Mouse (Mus musculus) C2C12 (cell line): ENCODE measurements at regions not wholly inside any gene's neighbourhood (a gene's known extent, or its start where the extent isn't known, plus 50 kb on each side); places are given as distances from the start of the nearest gene placed in this dataset.

ENCODE experiments used
- H3K27me3 ChIP-seq: one replicate; pipeline ENCODE4 v1.6.1; 2011; ENCODE audit not compliant: control insufficient read depth, insufficient read depth, insufficient read length
- H3K36me3 ChIP-seq: one replicate; pipeline ENCODE4 v1.6.1; 2011; ENCODE audit not compliant: control insufficient read depth, insufficient read depth
- H3K4me3 ChIP-seq: one replicate; pipeline ENCODE4 v1.5.1; 2011; ENCODE audit warnings: mild to moderate bottlenecking, control low read depth; ENCODE audit not compliant: poor library complexity, insufficient read depth, severe bottlenecking
- H3K79me2 ChIP-seq: one replicate; pipeline ENCODE4 v1.6.1; 2011; ENCODE audit not compliant: control insufficient read depth, insufficient read depth
- H3K79me3 ChIP-seq: one replicate; pipeline ENCODE4 v1.6.1; 2011; ENCODE audit warnings: low read depth, control low read depth
- H3ac ChIP-seq: one replicate; pipeline ENCODE3; 2011; ENCODE audit warnings: low read depth; ENCODE audit not compliant: control insufficient read depth, insufficient read length
- CEBPB ChIP-seq: IDR thresholded peaks from one replicate; pipeline ENCODE4 v1.6.1; 2011; ENCODE audit warnings: low read depth, mild to moderate bottlenecking, control low read depth, moderate library complexity
- CTCF ChIP-seq: IDR thresholded peaks from one replicate; pipeline ENCODE4 v1.5.1; 2011; ENCODE audit not compliant: control insufficient read depth, insufficient read depth, insufficient read length
- FOSL1 ChIP-seq: IDR thresholded peaks from one replicate; pipeline ENCODE4 v1.8.0; 2011; ENCODE audit warnings: mild to moderate bottlenecking, low read length; ENCODE audit not compliant: poor library complexity, insufficient read depth, severe bottlenecking
- MAX ChIP-seq: IDR thresholded peaks from one replicate; pipeline ENCODE4 v1.6.1; 2011; ENCODE audit warnings: mild to moderate bottlenecking, control low read depth
- MYOD1 ChIP-seq: IDR thresholded peaks from one replicate; pipeline ENCODE4 v1.6.1; 2011; ENCODE audit warnings: low read depth; ENCODE audit not compliant: control insufficient read depth, insufficient read length
- MYOG ChIP-seq: IDR thresholded peaks from one replicate; pipeline ENCODE4 v1.6.1; 2011; ENCODE audit not compliant: control insufficient read depth, insufficient read length; ENCODE audit errors: extremely low read depth
- USF1 ChIP-seq: IDR thresholded peaks from one replicate; pipeline ENCODE4 v1.6.1; 2011; ENCODE audit warnings: low read depth, mild to moderate bottlenecking, control low read depth, moderate library complexity

DNA sequence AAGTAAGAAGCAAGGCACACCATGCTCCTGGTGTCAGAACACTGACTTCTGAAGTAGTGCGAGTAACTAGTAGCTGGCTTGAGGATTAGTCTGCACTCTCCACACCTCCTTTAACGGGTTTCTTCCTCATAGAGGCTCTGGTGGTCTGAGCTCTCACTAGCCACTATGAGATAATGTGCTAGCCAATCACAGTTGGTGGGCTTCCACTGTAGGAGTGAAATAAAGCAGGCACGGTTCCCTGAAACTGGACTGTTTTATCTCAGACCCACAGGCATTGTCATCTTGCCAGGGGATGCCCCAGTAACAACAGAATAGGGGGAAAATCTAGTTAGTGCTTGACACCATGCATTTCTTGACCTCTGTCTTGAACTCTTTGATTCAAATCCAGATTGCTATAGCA is 118.3 kb downstream of the Nfkbiz start:
- no peaks in the 10 kb centered on the region for H3K79me2 ChIP-seq
- H3K27me3 ChIP-seq: no peaks in the 10 kb centered on the region
- H3K36me3 ChIP-seq: no peaks in the 10 kb centered on the region
- TF ChIP-seq FOSL1: no peak
- TF ChIP-seq USF1: no peak
- TF ChIP-seq CEBPB: no peak
- no peak for TF ChIP-seq MAX
- no peak for TF ChIP-seq MYOD1
- TF ChIP-seq CTCF: no peak
- no peak overlapping the region for H3ac ChIP-seq
- no peaks in the 10 kb centered on the region for H3K79me3 ChIP-seq
- H3K4me3 ChIP-seq: no peak overlapping the region

DNA sequence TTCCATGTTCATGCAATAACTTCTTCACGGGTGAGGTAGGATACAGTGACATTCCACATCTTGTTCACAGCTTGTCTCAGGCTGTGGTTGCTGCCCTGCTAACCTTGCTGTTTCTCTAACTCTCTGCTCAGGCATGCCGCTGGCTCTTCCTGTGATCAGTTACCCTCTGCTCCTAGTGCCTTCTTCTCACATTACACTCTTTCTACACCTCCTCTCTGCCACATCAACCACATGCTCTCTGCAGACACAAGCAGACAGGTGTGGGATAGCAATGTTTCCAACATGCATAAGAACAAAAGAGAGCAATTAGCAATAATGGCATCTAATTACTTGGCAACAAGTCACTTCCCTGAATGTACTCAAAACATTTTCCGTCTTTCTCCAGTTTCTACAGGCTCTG is 128.7 kb downstream of the Nfkbiz start:
- Histone ChIP-seq H3K27me3 (no peaks in the 10 kb centered on the region), H3K79me3 (no peaks in the 10 kb centered on the region), H3K36me3 (no peaks in the 10 kb centered on the region), H3K79me2 (no peaks in the 10 kb centered on the region), H3K4me3 (no peak overlapping the region), H3ac (no peak overlapping the region)
- TF ChIP-seq MAX (no peak), CEBPB (no peak), USF1 (no peak), FOSL1 (no peak), MYOD1 (peak; percentile 61)

- Histone ChIP-seq H3K79me3 (no peaks in the 10 kb centered on the region), H3K79me2 (no peaks in the 10 kb centered on the region), H3K4me3 (no peak overlapping the region), H3ac (no peak overlapping the region), H3K36me3 (no peaks in the 10 kb centered on the region), H3K27me3 (no peaks in the 10 kb centered on the region)
- TF ChIP-seq USF1: no peak
- TF ChIP-seq MAX: no peak
- no peak for TF ChIP-seq MYOG
- TF ChIP-seq CTCF: no peak
Observed at GRCm38 (mm10) chr16:55706502-55706901, 132.2 kb downstream of the Nfkbiz start.

DNA sequence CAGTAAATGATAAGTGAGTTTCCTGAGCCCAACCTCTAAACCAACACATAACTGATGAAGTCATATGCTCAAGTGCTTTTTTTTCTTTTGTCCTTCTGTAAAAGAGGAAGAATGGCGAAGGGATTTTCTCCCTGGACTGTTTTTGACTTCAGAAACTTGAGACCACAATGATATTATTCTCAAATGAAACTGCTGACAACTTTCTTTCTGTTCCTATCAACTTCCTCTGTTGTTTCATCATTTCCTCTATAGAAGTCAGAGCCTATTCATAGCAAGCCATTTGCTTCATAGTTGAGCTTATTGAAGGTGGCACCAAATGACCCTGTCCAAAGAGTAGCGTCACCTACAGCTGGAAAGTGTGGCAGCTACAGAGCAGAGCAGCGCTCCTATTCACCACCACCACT is 140.2 kb downstream of the Nfkbiz start:
- Histone ChIP-seq H3K4me3 (no peak overlapping the region), H3K79me2 (no peaks in the 10 kb centered on the region), H3ac (no peak overlapping the region), H3K79me3 (no peaks in the 10 kb centered on the region), H3K36me3 (no peaks in the 10 kb centered on the region), H3K27me3 (no peaks in the 10 kb centered on the region)
- no peak for TF ChIP-seq MAX
- TF ChIP-seq MYOD1: no peak
- no peak for TF ChIP-seq USF1
- TF ChIP-seq CTCF: no peak
- TF ChIP-seq FOSL1: no peak
- TF ChIP-seq CEBPB: no peak
- no peak for TF ChIP-seq MYOG

- no peaks in the 10 kb centered on the region for H3K36me3 ChIP-seq
- H3K27me3 ChIP-seq: no peaks in the 10 kb centered on the region
- H3K79me2 ChIP-seq: no peaks in the 10 kb centered on the region
- no peak overlapping the region for H3ac ChIP-seq
- H3K79me3 ChIP-seq: no peaks in the 10 kb centered on the region
- no peak overlapping the region for H3K4me3 ChIP-seq
- no peak for TF ChIP-seq CEBPB
- no peak for TF ChIP-seq MAX
- no peak for TF ChIP-seq MYOD1
- TF ChIP-seq FOSL1: no peak
- TF ChIP-seq CTCF: no peak
- no peak for TF ChIP-seq MYOG
- TF ChIP-seq USF1: no peak
Observed at GRCm38 (mm10) chr16:55691069-55691468, 147.6 kb downstream of the Nfkbiz start.

DNA sequence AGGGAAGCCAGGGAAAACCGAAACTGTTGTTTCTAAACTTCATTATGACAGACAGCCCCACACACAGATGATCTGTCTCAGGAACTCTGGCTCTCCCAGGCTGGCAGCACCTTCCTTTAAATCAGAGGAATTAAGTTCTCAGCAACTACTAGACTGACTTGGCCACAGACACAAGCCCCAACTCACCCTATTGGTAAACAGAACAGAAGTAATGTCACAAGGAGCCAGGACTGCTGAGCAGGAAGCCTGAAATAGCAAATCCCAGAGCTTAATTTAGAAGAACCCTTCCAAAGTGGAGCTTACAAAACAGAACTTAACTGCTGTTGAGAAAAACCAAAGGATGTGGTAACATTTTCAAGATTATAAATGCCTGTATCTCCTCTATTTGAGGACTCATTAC is 174.8 kb downstream of the Nfkbiz start:
- no peaks in the 10 kb centered on the region for H3K36me3 ChIP-seq
- TF ChIP-seq CTCF: no peak
- no peak for TF ChIP-seq CEBPB
- TF ChIP-seq MYOD1: no peak
- no peak for TF ChIP-seq MAX
- TF ChIP-seq FOSL1: no peak

More for the DNA sequence above, 174.8 kb downstream of the Nfkbiz start:
- Histone ChIP-seq H3K79me3 (no peaks in the 10 kb centered on the region), H3ac (no peak overlapping the region), H3K79me2 (no peaks in the 10 kb centered on the region), H3K4me3 (no peak overlapping the region), H3K27me3 (no peaks in the 10 kb centered on the region)
